Mouse (Mus musculus): ENCODE results near the gene Ren1.

Gene Ren1

DNA sequence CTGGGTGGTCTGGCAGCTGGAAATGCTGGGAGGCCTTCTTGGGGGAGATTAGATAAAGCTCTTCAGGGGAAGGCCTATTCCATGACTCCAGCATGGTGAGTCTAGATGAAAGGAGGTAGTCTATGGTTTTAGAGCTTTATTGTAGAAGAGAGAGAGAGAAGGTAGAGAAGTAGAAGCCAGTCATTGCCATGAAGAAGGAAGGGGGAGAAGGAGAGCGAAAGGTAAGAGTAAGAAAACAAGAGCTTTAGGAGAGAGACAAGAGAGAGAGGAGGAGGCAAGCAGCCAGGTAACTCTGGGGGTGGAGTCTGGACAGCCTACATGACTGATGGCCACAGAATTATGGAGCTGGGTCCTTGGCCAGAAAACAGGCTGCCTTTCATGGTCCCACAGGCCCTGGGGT, at the start of gene Ren1:
Gene Ren1, plus strand, starts transcription at position 301 of the 400 bp plus-strand sequence.
- DNase-seq (ENCODE audit: low read depth, low spot score), result no peak

- no peak for DNase-seq (ENCODE audit: low read depth, low spot score)
These were observed 47.8 kb upstream of the Ren1 start for GRCm38 (mm10) chr1:133302540-133302939.

DNA sequence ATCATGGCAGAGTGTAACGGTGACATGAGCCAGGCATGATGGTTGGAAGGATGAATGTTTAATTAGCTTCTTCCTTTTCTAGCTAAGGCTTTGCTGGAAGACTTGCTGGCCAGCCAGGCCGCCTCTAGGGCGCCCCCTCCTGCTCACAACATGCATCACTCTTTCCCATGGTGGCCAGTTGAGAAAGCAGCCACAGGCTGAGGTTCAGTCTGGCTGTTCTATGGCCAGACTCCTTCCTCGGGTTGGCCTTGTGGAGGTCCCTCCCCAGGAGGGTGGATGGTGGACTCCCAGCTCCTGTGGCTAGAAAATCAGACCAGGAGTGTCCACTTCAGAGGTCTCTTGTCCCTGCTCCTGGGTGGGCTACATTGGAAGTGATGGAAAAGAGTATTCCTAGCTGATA, 43.5 kb upstream of the Ren1 start:
- peak; percentile 88 for DNase-seq (ENCODE audit: low read depth, low spot score)

DNA sequence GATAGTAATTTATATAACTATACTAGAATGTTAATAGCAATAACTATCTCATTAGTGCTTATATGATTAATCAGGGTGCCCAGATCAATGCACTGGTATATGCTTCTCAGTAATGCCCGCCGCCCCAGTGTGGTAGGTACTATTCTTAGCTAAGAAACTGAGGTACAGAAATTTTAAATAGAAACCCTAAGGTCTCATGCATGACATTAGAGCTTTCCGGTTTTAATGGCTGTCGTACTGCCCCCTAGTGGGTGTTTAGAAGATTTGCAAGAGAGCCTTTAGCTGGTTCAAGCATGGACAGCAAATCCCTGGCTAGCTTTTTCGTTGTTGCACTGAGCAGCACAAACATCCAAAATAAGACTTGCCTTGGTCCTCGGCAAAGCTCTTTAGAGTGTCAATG, 43.0 kb upstream of the Ren1 start:
- peak; percentile 84 for DNase-seq (ENCODE audit: low read depth, low spot score)

- DNase-seq (ENCODE audit: low read depth, low spot score), result peak; percentile 46
These were observed 40.5 kb upstream of the Ren1 start, which contains the start of gene Golt1a for GRCm38 (mm10) chr1:133309652-133310267. TSS of gene Golt1a (plus strand) at chr1:133309800.

DNA sequence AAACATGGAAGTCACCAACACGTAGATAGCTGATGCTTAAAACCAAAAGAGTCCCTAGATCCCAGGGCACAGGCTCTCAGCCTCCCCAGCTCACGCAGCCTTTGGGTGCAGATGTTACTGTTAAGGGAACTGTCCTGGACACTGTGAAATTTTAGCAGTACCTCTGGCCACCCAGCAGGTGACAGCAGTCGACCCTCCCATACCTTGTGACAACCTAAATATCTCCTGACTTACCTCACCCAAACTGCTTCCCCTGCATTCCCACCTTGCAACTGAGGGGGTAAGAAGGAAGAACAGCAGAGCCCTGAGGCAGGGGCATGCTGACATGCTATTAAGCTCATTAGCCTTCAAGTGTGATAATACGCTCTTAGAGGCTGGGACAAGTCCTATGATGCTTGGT, 39.1 kb upstream of the Ren1 start:
- DNase-seq (ENCODE audit: low read depth, low spot score), result peak; percentile 77

- no peak for DNase-seq (ENCODE audit: low read depth, low spot score)
These were observed 38.4 kb upstream of the Ren1 start for GRCm38 (mm10) chr1:133311946-133312345.

- peak; percentile 85 for DNase-seq (ENCODE audit: low read depth, low spot score)
These were observed 35.9 kb upstream of the Ren1 start for GRCm38 (mm10) chr1:133314364-133314763.

DNA sequence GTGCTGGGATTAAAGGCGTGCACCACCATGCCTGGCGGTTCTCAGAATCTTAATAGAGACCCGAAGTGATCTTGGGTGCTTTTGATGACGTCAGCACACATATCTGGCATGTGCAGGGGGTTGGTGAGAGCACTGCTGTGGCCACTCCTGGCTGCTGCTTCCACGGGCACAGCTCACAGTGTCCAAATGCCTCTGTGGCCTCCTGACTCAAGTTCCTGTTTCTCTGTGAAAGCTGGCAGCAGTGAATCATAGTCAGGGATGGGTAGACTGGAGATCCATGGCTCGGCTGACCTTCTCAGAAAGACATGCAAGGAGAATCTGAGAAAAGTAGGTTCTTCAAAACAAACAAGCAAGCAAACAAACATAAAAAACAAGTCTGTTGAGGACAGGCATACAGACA, 34.5 kb upstream of the Ren1 start:
- DNase-seq (ENCODE audit: low read depth, low spot score), result no peak

- DNase-seq (ENCODE audit: low read depth, low spot score), result peak; percentile 42
These were observed 33.7 kb upstream of the Ren1 start for GRCm38 (mm10) chr1:133316577-133316976.

- peak; percentile 61 for DNase-seq (ENCODE audit: low read depth, low spot score)
These were observed 33.2 kb upstream of the Ren1 start for GRCm38 (mm10) chr1:133317149-133317548.

GRCm38 (mm10) chr1:133321267-133321925, 28.9 kb upstream of the Ren1 start, which contains the start of gene Kiss1:
TSS of gene Kiss1 (plus strand) at chr1:133321875.
- DNase-seq (ENCODE audit: low read depth, low spot score), result no peak

DNA sequence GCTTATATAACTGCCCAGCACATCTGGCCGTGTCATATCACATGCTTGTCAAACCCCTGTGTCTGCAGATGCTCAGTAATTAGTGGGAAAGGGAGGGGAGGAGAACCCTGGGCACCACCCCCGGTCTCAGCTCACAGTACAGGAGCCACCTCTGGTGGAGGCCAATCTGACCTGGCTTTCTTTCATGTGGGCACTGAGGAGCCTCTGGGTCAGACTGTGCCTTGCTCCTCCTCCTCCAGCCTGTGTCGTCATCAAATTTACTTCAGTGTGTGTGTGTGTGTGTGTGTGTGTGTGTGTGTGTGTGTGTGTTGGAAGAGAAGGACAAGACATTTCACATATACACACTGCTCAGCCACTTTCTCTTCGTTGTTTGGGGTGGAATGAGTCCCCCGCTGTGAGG, 27.0 kb upstream of the Ren1 start:
- DNase-seq (ENCODE audit: low read depth, low spot score), result no peak

DNA sequence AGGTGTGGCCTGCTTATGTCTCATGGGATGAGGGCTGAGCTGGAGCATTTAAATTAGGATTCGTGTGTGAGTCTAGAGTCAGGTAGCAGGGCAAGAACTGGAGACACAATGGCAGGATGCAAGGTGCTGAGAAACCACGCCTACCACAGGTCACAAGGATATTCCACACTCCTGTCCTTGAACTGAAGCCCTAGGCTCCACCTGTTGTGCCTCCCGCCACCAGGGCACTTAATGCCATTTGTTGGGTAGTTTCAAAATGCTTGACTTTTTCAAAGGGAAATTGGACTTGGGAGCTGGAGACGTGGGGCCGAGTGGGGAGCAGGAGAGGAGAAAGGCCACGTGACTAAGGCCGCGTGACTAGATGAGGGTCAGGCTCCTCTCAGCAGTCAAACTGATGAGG, 24.4 kb upstream of the Ren1 start:
- DNase-seq (ENCODE audit: low read depth, low spot score), result peak; percentile 81

DNA sequence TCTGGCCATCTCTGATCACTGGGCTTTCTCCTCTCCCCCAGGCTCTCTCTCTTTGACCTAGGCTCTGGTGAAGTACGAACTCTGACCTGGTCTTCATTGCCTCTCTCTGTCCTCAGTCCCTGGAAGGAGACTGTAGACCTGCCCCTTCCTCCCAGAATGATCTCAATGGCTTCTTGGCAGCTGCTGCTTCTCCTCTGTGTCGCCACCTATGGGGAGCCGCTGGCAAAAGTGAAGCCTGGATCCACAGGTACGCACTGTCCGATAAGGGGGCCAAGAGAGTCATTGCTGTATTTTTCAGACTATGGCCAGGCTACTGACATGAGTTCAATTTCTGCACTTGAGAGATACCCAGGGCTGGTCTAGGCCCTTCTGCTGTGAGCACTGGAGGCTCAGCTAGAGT, 23.2 kb upstream of the Ren1 start:
- peak; percentile 37 for DNase-seq (ENCODE audit: low read depth, low spot score)

GRCm38 (mm10) chr1:133328299-133328795, 22.0 kb upstream of the Ren1 start:
- no peak for DNase-seq (ENCODE audit: low read depth, low spot score)

- DNase-seq (ENCODE audit: low read depth, low spot score), result peak; percentile 56
These were observed 21.2 kb upstream of the Ren1 start for GRCm38 (mm10) chr1:133328896-133329637.

GRCm38 (mm10) chr1:133329638-133329964, 20.7 kb upstream of the Ren1 start:
- DNase-seq (ENCODE audit: low read depth, low spot score), result no peak

- no peak for DNase-seq (ENCODE audit: low read depth, low spot score)
These were observed 19.2 kb upstream of the Ren1 start for GRCm38 (mm10) chr1:133331142-133331541.

- DNase-seq (ENCODE audit: low read depth, low spot score), result peak; percentile 62
These were observed 17.5 kb upstream of the Ren1 start for GRCm38 (mm10) chr1:133332656-133333430.

GRCm38 (mm10) chr1:133333937-133334336, 16.4 kb upstream of the Ren1 start:
- peak; percentile 64 for DNase-seq (ENCODE audit: low read depth, low spot score)

DNA sequence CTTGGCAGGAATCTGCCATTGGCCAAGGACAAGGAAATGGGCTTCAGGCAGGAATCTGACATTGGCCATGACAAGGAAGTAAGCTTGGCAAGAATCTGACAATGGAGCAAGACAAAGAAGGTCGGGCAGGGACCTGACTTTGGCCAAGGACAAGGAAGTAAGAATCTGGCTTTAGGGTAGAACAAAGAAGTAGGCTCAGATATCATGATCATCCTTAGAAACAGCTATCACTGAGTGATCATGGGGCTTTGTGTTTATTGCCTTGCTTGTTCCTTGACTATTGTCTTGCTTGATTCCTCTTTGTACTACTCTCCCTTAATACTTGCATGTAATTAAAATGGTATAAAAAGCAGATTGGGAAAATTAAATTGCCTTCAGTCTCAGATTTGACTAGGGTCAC, 9.9 kb upstream of the Ren1 start:
- peak; percentile 93 for DNase-seq (ENCODE audit: low read depth, low spot score)
